Mouse (Mus musculus): ENCODE data around the gene Usp33.

DNA sequence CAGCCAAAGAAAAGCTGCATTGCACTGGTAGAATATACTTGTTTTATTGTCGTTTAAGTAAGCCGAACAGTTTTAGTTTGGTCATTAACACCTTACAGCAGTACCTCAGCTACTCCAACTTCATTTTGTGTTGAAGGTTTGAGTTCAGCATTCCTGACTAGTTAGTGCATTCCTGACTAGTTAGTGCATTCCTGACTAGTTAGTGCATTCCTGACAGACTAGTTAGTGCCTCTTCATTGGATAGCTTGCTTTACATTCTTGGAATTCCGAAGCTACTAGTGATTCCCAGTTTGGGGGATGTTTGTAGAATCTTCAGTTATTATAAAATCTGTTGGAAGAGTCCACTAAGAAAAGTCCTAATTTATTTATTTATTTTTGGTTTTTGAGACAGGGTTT lies 56.4 kb downstream of the Usp33 start:
- TF ChIP-seq EP300 (IDR thresholded peaks at IDR 0.05; ENCODE audit: low read depth) (no peak), CTCF (IDR thresholded peaks at IDR 0.05; ENCODE audit: low read depth) (no peak)

Measured in liver, postnatal 0 days (tissue).